Mouse (Mus musculus) ovary, postnatal 10 days (tissue): ENCODE measurements around the gene Prkar1b.

Experiments used
- DNase-seq: peaks from one replicate; pipeline ENCODE4 v3.0.0; 2022; ENCODE audit warnings: low spot score

Gene Prkar1b

GRCm38 (mm10) chr5:138997936-138998580 lies 151.7 kb downstream of the Prkar1b start:
- DNase-seq: no peak

GRCm38 (mm10) chr5:138997171-138997788 lies 152.5 kb downstream of the Prkar1b start, which contains the start of gene Pdgfa:
Gene Pdgfa, minus strand, starts transcription at chr5:138997370.
- peak; percentile 39 for DNase-seq

DNA sequence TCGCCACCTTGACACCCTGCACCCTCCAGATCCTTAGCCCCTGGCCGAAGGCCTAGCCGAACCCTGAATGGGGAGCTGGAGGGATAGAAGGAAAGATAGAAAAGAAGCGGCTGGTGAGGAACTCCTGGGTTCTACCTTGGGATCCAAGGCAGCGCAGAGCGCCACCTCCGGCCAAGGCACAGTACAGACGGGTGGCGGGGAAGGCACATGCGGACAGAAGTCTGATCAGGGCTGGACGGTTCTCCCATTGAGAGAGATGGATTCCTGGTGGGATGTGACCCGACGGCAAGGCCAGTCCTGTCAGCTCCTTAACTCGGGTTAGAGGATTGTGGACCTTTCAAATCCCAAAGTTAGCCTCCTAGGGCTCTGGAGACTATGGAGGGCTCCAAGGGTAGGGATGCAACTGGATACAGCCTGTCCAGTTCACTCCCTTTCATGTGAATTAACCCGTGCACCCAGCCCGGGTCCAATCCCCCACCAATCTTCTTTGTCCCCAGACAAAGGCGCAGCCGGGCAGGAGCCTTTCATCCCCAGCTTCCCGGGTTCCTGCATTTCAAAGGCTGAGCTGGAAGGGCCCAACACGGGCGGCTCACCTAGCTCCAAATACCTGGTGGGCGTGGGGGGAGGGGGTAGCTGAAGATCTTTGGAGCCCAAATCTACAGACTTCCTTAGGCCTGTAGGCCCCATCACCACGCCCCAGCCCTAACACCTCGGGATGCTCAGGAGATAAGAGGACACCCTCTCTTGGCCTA lies 153.3 kb downstream of the Prkar1b start:
- DNase-seq: no peak

GRCm38 (mm10) chr5:138995721-138996311 lies 154.0 kb downstream of the Prkar1b start:
- peak; percentile 45 for DNase-seq

DNA sequence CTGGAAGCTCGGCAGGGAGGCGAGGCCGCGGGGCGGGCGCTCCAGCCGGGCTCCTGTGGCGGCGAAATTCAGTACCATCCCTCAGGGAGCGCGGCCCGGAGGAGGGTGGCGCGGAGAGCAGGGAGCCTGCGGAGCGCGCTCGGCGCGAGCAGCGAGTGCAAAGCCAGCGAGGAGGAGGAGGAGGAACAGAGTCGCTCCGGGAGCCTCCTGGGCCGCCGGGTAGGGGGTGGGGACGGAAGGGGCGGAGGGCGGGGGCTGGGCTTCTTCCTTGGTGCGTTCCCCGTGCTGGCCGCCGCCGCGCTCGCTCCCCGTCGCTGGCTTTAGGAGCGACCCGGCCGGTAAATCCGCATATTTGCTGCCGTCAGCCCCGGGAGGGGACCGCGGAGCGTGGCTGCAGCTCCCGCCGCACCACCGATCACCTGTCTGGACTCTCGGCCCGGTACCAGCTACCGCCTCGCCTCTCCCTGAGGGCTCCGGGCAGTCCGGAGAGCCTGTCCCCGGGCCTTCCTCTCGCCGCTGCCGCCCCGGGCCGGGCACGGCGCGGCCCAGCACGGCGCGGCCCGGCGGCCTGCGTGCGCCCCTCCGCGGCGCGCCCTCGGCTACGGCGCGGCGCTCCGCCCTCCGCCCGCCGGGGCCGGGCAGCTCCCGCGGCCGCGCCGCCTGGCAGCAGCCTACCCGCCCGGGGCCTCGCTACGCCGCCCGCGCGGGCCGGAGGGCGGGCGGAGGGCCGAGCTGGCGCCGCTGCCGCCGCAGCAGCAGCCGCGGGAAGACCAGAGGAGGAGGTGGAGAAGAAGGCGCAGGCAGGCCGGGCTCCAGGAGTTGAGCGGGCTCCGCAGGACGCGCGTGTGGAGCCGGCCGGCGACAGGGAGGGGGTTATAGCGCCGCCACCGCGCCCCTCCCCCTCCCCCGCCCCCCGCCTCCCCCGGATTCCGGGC lies 154.7 kb downstream of the Prkar1b start:
- DNase-seq: peak; percentile 61

- DNase-seq: no peak
Measured at GRCm38 (mm10) chr5:138994108-138994785, 155.6 kb downstream of the Prkar1b start.

DNA sequence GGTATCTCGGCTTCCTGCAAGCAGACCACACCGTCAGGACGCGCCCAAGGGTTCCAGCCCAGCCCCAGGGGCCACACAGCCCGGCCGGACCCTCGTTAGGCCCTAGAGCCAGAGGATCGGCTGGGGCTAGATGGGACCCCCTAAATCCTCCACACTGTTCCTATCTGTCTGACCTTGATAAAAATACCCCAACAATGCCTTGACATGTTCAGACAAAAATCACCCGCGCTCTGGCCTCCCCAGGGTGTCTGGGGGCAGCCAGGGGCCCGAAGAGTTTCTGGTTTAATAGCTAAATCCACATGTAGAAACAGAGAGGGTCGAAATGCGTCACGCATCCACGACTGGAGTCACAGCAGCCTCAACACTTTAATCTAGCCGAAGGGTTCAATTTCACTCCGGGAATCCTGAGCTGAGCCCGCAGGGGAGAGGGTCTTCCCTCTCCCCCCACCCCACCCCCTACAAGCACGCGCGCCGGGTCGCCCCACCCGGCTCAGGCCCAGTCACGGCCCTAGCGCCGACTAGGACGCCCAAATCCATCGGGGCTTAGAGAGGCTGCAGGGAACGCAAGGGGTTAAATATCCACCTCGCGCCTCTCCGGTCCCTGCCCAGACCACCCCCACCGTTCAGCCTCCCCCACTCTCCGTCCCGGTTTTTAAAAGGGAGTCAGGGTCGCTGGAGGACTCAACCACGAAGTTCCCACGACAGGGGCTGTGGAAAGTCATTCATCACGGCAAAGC lies 156.3 kb downstream of the Prkar1b start:
- DNase-seq: no peak

DNA sequence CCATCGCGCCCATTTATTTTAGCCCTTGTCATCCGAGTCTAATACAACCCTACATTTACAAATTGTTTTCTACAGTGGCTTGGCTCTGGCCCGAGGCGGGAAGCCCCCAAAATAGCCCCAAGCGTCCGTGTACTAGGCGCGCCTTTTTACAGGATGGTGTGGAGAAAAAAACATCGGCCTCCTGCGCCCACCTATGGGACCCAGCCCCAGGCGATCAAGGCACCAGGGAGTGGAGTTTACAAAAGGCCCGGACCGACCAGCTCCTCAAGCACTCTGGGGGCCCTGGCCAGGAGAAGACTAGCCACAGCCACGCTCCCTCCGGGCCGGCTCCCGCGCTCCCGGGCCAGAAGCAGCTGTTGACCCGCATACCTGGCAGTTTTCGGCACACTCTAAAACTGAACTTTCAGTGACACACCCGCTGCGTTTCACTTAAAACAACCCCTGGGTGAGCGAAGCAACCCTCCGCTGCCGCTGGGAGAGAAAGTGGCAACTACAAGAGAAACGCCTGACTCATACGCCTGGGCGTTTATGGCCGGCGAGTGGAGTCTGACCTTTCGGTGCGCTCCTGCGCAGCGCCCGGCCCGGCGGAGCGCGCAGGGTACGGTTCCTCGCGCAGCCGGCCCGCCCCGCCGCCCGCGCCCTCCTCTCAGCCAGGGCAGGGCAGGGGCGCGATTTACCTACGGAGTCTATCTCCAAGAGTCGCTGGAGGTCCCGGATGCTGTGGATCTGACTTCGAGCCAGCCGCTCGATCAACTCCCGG lies 157.0 kb downstream of the Prkar1b start:
- no peak for DNase-seq

GRCm38 (mm10) chr5:138991734-138992133 lies 158.1 kb downstream of the Prkar1b start:
- no peak for DNase-seq

DNA sequence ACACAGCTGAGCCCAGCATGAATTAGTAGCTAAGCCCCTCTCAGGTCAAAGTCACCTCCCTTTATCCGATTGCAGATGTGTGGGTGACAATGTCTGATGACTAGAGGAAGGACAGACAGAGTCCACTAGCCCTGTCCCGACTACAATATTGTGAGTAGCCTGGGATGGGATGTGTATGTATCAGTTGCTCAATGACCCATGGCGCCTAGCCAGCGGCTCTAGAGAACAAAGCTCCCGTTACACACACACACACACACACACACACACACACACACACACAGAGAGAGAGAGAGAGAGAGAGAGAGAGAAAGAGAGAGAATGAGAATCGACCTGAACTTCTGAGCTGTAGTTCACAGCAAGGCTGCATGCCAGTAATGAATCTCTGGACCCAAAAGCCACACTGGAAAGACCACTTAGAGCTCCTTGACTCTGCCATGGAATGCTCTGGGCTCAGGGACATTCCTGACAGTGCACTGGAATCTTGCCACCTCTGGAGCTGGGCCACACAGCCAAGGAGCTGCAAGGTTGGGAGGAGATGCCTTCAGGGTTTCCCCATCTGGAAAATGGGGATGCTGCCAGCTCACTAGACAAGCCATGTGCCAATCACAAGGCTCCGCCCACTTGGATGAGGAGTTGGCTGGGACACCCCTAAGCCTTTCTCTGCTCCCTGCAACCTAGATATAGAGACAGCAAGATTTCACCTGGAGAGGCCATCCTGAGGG lies 159.0 kb downstream of the Prkar1b start:
- no peak for DNase-seq

DNA sequence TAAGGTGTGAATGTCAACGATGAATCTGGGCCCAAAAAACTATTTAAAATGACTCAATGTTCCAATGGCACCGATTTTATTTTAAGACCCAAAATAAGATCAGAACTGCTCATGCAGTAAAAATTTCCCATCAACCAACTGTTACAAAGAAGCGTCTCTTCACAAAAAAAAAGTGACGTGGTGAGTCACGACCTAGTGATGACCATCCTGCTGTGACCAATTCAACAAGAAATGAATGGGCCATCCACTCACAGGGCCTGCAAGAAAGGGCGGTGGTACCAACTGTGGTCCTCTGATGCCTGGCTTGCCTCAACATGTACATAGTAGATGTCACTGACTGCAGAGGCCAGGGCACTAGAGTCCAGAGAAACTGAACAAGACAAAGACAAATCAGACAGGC lies 160.2 kb downstream of the Prkar1b start:
- no peak for DNase-seq

- DNase-seq: no peak
Measured at GRCm38 (mm10) chr5:138988764-138989163, 161.0 kb downstream of the Prkar1b start.

- DNase-seq: no peak
Measured at GRCm38 (mm10) chr5:138987994-138988393, 161.8 kb downstream of the Prkar1b start.

DNA sequence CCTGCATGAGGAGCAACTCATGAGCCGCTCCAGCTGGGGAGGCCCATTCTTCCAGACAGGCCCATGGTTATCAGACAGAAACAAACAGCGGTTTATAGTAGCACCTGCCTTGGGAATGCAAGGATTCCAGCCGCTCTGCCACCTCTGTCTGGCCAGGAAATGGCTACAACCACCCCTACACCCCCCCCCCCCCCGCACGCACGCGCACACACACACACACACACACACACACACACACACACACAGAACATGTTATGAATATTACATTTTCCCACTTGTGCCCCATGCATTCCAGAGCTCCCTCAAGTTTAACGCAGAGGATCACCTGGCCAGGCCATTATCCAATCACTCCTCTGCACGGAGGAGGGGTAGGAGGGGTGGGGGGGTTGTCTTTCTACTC lies 167.9 kb downstream of the Prkar1b start:
- DNase-seq: no peak

GRCm38 (mm10) chr5:138980608-138981007 lies 169.2 kb downstream of the Prkar1b start:
- DNase-seq: no peak

- no peak for DNase-seq
Measured at GRCm38 (mm10) chr5:138979840-138980239, 170.0 kb downstream of the Prkar1b start.

- no peak for DNase-seq
Measured at GRCm38 (mm10) chr5:138977759-138978158, 172.0 kb downstream of the Prkar1b start.

- no peak for DNase-seq
Measured at GRCm38 (mm10) chr5:138974911-138975485, 174.8 kb downstream of the Prkar1b start.

DNA sequence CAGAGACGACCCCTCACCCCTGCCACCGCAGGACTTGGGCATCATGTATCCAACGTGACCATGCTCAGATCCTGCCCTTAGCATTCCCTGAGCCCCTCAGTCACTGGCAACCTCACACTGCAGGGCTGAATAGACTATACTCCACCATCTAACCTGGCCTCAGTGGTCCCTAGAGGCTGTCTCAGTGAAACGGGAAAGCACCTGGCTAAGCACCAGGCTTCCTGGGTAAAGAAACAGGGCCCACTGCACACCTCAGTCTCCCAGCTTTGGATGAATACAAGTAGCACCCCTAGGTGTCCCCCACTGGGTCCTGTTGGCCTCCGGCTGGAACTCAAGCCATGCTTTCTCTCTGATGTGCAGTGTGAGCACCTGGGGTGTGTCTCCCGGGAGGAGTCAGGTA lies 176.3 kb downstream of the Prkar1b start:
- no peak for DNase-seq
